Mouse (Mus musculus) urinary bladder, postnatal 14 days (tissue): Measurements from ENCODE around the gene Gramd1a.
A peak's percentile ranks its signal among the peaks of the same experiment; 100 is the strongest.

Source experiments
- DNase-seq: peaks from one replicate; pipeline ENCODE4 v3.0.0; 2021; ENCODE audit warnings: low spot score

The Gramd1a gene

DNA sequence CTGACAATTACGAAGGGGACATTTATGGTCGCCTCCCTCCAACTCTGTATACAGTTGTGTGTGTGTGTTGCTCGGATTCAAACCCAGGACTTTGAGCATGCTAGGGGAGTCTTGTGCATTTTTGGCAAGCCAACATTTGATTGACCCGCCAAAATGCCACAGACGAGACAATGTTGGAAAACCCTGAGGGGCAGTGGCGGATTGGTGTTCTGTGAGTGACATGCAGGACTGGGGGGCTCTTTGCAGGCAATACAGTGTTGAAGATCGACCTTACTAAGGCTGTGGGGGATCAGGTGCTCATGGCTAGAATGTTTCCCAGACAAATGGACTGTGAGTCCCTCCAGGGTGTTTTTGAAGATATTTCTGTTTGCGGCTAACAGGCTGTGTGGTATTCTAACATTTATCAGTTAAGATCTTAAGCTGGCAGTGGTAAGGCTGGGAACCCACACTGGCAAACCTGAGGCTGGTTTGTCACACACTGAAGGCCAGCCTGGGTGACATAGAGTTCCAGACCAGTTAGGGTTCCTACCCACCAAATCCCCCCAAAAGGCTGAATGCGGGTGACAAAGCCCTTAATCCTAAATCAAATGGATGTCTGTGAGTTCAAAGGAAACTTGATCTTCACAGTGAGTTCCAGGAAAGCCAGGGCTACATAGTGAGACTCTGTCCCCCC, 58.7 kb downstream of the Gramd1a start:
- DNase-seq, result no peak

DNA sequence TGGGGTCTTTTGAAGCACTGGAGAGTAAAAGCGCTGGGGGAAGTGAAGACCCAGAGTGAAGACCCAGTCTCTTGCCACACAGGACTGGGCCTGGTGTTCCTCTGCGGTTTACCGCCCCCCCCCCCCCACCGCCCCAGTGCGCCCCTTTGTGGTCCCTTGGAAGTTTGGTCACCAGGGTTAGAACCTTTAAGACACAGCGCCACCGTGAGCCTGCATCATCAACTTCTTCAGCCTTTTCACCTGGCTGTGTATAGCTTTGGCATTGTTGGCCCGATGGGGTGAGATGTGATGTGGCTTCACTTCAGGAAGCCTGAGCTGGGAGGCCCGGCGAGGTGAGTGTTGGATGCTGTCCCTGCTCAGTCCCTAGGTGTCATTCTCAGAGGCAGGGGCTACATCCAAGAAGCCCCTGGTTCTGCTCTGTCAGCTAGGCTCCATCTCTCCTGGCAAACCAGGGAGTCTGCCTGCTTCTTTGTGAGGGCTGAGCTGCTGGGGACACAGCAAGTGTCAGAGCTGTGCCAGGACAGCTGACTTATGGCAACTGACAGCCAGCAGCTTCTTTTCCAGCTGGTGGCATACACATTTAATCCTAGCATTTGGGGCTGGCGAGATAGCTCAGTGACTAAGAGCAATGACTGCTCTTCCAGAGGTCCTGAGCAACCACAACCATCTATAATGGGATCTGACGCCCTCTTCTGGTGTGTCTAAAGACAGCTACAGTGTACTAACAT, 60.8 kb downstream of the Gramd1a start:
- DNase-seq, result no peak

DNA sequence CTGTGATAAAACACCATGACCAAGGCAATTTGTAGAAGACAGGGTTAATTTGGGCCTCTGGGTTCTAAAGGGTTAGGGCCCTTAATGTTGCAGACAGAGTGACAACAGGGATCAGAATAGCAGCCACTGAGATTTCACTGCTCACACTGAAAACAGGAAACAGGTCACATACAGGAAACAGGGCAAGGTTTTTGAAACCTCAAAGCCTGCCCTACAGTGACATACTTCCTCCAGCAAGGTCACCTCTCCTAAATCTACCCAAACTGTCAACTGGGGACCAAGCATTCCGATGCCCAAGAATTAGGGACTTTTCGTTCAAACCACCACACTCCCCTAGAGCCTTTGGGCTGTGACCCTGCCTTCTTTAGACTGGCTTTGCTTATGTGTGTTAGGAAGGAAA, 66.0 kb downstream of the Gramd1a start:
- no peak for DNase-seq

DNA sequence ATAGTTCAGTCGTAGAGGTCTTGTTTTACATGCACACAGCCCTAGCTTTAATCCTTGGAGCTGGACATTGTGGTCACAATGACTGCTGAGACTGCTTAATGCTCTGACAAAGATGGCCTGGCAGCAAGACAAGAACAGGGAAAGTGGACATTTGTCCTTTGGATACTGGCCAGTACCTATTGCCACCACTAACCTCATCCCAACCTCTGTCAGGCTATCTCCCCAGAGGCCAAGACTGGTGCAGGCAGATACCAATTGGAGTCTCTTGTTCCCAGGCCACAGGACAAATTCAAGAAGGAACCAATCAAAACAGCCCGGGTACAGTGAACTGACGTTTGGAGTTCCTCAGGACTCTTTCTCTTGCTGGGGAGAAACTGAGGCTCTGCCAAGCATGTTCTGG, 67.5 kb downstream of the Gramd1a start:
- no peak for DNase-seq

DNA sequence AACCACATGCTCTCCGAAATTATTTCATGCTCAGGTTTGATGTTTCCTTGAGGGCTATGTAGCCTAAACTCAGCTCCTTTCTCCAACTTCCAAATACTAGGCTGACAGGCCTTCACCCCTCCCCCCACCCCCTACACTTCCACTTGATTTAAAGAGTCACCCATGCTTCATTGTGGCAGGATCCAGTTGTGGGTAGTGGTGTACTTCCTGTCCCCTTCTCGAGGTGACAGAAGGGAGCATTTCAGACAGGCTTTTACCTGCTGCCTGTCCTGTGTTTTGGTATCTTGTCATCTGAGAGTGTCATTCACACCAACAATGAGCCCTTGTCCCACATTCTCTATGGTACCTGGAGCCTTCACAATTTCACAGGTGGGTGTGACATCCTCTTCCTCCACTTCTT, 68.4 kb downstream of the Gramd1a start:
- DNase-seq, result no peak

DNA sequence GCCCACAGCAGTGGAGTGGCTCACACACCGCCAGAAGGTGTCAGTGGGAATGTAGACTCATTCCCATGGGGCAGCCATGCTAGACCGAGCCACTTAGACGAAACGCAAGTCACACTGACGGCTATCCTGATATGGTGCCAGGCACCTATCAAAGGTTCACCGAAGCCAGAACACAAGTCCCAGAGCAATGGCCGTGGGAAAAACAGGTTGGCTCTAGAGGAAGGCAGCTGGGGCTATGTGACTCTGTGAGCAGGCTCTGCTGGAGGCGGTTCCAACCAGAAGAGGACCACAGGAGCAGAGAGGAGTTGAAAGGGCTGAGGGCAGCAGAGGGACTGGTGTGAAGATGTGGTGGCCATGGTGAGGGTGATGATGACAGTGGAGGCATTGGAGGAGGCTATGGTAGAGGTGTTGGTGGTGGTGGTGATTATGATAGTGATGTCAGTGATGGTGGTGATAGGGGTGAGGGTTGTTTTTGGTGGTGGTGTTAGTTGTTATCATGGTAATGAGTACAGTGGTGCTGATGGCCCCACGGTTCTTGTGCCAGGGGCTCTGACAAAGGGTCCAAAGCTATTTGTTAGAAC, 69.4 kb downstream of the Gramd1a start:
- DNase-seq, result no peak

DNA sequence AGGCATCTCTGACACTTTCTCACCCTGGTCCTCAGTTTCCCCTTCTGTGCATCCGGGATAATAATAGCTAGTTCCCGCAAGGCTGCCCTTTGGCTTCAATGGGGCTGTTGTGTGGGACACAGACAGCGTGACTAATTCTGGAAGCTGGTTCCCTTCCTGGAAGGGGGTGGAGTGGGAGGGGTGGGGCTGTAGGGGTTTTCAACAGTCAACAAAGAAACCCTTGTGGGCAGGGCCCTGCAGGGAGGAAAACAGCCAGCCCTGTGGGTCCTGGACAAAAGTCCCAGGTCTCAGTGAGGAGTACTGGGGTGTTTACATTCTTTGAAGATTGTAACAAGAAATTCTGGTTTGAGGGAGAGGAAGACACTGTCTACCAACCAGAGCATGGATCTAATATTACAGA, 70.5 kb downstream of the Gramd1a start:
- DNase-seq, result peak; percentile 73

DNA sequence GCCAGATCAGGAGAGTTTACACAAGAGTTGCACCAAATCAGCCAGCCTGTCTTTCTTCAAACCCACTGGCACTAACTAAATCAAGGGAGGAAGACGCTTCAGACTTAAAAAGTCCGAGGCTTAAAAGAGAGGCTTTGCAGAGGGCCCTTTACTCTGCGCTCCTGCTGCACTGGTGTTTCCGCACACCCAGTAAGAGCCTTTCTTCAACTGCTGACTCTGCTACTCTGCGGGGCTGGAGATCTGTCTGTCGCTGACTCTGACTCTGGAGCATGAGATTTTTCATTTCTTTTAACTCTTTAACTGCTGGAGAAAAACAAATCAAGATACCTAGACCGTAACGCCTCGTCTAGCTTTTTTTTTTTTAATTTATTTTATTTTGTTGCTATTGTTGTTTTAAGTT, 71.6 kb downstream of the Gramd1a start:
- peak; percentile 20 for DNase-seq

DNA sequence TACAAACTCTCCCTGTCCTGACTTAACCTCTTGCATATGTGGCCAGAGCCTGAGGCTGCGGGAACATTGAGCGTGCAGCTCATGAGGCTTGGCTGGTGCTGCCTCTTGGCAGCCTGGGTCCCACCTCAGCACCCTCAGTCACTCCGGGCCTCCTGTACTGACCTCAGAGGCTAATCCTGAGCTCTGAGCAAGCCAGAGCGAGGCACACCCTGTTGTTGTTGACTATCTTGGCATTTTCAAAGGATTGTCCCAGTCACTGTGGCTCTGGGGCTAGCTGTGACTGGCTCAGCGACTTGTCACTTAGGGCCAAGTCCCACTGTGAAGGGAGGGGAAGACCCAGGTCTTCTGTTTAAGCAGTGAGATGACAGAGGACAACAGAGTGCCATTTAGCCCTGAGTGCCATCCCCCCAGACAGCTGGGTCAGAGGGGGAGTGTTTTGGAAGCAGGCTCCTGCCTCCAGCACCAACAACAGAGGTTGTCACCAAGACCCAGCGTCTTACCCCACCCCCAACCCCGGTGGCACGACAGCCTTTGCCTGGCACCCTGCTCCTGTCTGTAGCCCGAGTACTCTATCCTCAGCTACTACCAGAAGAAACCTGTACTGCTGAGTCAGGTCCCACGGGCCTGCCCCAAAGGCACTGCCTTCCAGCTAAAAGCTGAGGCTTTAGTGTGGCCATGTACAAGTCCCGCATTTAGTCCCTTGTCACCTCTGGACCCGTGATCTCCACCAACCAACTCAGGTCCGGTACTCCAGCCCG, 72.7 kb downstream of the Gramd1a start:
- peak; percentile 67 for DNase-seq

DNA sequence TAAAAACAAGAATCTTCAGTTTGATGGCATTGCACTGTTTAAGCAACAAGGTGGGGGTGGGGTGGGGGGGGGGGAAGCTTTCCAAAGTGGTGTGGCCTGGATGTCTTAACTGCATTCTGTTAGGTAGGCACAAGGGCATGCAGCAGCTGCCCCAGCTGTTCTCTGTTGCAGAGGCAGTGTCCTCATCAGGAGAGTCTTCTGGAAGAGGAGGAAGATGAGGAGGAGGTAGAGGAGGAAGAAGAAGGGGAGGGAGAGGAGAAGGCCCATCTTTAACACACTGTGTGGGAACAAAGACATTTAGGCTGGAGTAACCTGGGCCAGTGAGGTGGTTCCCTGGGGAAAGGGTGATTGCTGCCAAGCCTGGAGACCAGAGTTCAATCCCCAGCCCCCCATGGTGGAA, 73.6 kb downstream of the Gramd1a start:
- no peak for DNase-seq

DNA sequence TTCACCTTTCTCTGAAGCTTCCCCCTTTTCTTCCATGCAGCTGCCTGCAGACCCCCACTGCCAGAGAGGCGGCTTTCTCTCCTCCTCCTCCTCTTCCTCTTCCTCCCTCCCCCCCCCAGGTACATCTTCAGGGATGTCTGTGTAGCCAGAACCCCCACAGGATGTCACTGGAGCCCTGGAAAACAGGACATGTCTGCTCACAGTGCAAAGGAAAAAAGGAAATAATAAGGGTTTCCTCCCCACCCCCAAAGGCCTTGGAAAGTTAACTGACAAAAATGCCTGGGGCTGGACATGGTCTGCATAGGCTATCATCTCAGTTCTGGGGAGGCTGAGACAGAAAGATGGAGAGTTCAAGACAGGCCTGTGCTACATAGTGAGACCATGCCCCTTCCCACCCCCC, 74.6 kb downstream of the Gramd1a start:
- no peak for DNase-seq

DNA sequence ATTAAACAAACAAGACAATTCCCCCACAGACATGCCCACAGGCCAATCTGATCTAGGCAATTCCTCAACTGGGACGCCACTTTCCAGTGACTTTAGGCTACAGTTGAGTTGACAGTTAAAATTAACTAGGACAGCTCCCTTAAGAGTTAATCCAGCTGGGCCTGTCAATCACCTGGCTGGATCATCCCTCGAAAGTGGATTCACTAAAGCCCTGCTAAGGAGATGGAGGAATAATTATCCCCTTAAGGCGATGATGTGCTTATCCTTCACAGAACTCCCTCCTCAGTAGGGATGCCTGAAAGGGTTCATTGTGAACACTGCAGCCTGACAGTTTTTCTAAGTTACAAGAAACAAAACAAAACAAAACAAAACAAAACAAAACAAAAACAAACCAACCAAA, 75.1 kb downstream of the Gramd1a start:
- DNase-seq, result no peak
